Mouse (Mus musculus) CH12F3 (cell line): ENCODE measurements around the gene Otx2.

Experiments used
- in situ Hi-C: fragments of 300-500 bp; cut with MboI; formaldehyde crosslinking; loops from 2 replicates; pipeline ENCODE4 v1.14.3; 2020; ENCODE audit warnings: low sequenced_read_pairs

Gene Otx2

GRCm38 (mm10) chr14:48669541-48670257, 3.9 kb downstream of the Otx2 start:
- in situ Hi-C loops: no loop called here

GRCm38 (mm10) chr14:48668761-48669303, 4.8 kb downstream of the Otx2 start:
- in situ Hi-C loops: no loop called here

GRCm38 (mm10) chr14:48668051-48668481, 5.6 kb downstream of the Otx2 start:
- in situ Hi-C loops: no loop called here

- in situ Hi-C loops: no loop called here
These were observed 6.2 kb downstream of the Otx2 start for GRCm38 (mm10) chr14:48667396-48667795.

GRCm38 (mm10) chr14:48666771-48667170, 6.8 kb downstream of the Otx2 start:
- in situ Hi-C loops: no loop called here

GRCm38 (mm10) chr14:48665816-48666661, 7.6 kb downstream of the Otx2 start:
- in situ Hi-C loops: no loop called here

- in situ Hi-C loops: no loop called here
These were observed 8.5 kb downstream of the Otx2 start for GRCm38 (mm10) chr14:48664841-48665815.

GRCm38 (mm10) chr14:48664001-48664810, 9.4 kb downstream of the Otx2 start:
- in situ Hi-C loops: no loop called here

- in situ Hi-C loops: no loop called here
These were observed 10.1 kb downstream of the Otx2 start for GRCm38 (mm10) chr14:48663531-48663930.

GRCm38 (mm10) chr14:48662568-48663236, 10.9 kb downstream of the Otx2 start:
- in situ Hi-C loops: no loop called here

GRCm38 (mm10) chr14:48661646-48662567, 11.7 kb downstream of the Otx2 start:
- in situ Hi-C loops: no loop called here

GRCm38 (mm10) chr14:48661151-48661550, 12.5 kb downstream of the Otx2 start:
- in situ Hi-C loops: no loop called here

GRCm38 (mm10) chr14:48660593-48660992, 13.0 kb downstream of the Otx2 start:
- in situ Hi-C loops: no loop called here

- in situ Hi-C loops: no loop called here
These were observed 14.0 kb downstream of the Otx2 start for GRCm38 (mm10) chr14:48659661-48660060.

GRCm38 (mm10) chr14:48657241-48657640, 16.4 kb downstream of the Otx2 start:
- in situ Hi-C loops: no loop called here

- in situ Hi-C loops: no loop called here
These were observed 16.9 kb downstream of the Otx2 start for GRCm38 (mm10) chr14:48656711-48657110.

GRCm38 (mm10) chr14:48655792-48656550, 17.6 kb downstream of the Otx2 start:
- in situ Hi-C loops: no loop called here
